Mouse (Mus musculus) stomach, postnatal 0 days (tissue): ENCODE measurements at regions not wholly inside any gene's neighbourhood (a gene's known extent, or its start where the extent isn't known, plus 50 kb on each side); places are given as distances from the start of the nearest gene placed in this dataset.

Experiments
- ATAC-seq: fragments of 200-750 bp; cut with Nextera tagmentation; 2 replicates; pipeline ENCODE4 v1.8.0; 2017; ENCODE audit not compliant: low FRiP score, low TSS enrichment
- DNase-seq: peaks from one replicate; pipeline ENCODE4 v3.0.0-alpha.2; 2016; ENCODE audit warnings: low spot score
- H3K27ac ChIP-seq: fragments of 300-500 bp; sonication (generic); replicated peaks from 2 replicates; pipeline ENCODE4 v1.5.1; 2014; ENCODE audit warnings: mild to moderate bottlenecking, control low read depth
- H3K27me3 ChIP-seq: fragments of 300-500 bp; sonication (generic); 2 replicates; pipeline ENCODE4 v1.6.1; 2014; ENCODE audit warnings: low read length; ENCODE audit not compliant: control insufficient read depth, insufficient read depth
- H3K36me3 ChIP-seq: fragments of 300-500 bp; sonication (generic); 2 replicates; pipeline ENCODE4 v1.6.1; 2014; ENCODE audit warnings: low read length, mixed read lengths; ENCODE audit not compliant: control insufficient read depth, insufficient read depth
- H3K4me1 ChIP-seq: fragments of 300-500 bp; sonication (generic); replicated peaks from 2 replicates; pipeline ENCODE4 v1.6.1; 2014; ENCODE audit warnings: antibody characterized with exemption; ENCODE audit not compliant: control insufficient read depth, insufficient read depth
- H3K4me2 ChIP-seq: fragments of 300-500 bp; sonication (generic); replicated peaks from 2 replicates; pipeline ENCODE4 v1.6.1; 2014; ENCODE audit warnings: low read depth, mild to moderate bottlenecking, control low read depth, moderate library complexity
- H3K4me3 ChIP-seq: fragments of 300-500 bp; sonication (generic); 2 replicates; pipeline ENCODE4 v1.5.1; 2014; ENCODE audit warnings: low read depth, low read length, control low read depth
- H3K9ac ChIP-seq: fragments of 300-500 bp; sonication (generic); 2 replicates; pipeline ENCODE4 v1.6.1; 2014; ENCODE audit warnings: mild to moderate bottlenecking, low read length, control low read depth, mixed read lengths
- H3K9me3 ChIP-seq: fragments of 300-500 bp; sonication (generic); 2 replicates; pipeline ENCODE4 v1.6.1; 2016; ENCODE audit warnings: low read length; ENCODE audit not compliant: control insufficient read depth
- CTCF ChIP-seq: IDR thresholded peaks from 2 replicates; pipeline ENCODE4 v1.5.1; 2016; ENCODE audit warnings: antibody characterized with exemption, low read depth, mild to moderate bottlenecking, moderate library complexity
- EP300 ChIP-seq: optimal IDR thresholded peaks from 2 replicates; pipeline ENCODE3; 2016; ENCODE audit warnings: antibody characterized with exemption
- WGBS: fragments of 180-500 bp; shearing (Covaris S2); extraction: QIAGEN DNeasy Blood & Tissue Kit; methylation state at CpG from one replicate; pipeline ENCODE4 v1.1.7; 2014; 5-methylcytosine and 5-hydroxymethylcytosine counted together

DNA sequence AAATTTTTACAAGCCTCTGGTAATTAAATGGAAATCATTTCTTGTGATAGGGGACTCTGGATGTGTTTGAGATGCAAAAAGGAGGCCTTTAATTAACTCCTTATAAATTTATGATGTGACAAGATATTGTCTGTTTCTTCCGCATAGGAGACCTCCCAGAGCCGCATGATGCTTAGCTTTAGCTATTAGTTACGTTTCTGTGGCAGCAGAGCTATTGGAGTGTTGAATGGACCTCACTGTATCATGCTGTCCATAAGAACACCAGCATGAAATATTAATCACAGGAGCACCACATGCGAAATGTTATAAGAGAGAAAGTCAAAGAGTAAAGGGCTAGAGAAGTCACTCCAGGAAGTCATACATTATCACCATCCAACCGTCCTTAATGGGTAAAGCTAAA is 495.3 kb upstream of the Robo1 start:
- WGBS: 68% methylated on average over 5 of the region's 5 CpGs
- Histone ChIP-seq H3K36me3 (no peaks in the 10 kb centered on the region), H3K4me3 (no peak overlapping the region), H3K27ac (no peak overlapping the region), H3K27me3 (no peaks in the 10 kb centered on the region), H3K9ac (no peak overlapping the region), H3K4me2 (no peak overlapping the region), H3K9me3 (no peaks in the 10 kb centered on the region), H3K4me1 (no peaks in the 10 kb centered on the region)
- ATAC-seq: no peak
- no peak for TF ChIP-seq EP300
- TF ChIP-seq CTCF: no peak
- DNase-seq: no peak

DNA sequence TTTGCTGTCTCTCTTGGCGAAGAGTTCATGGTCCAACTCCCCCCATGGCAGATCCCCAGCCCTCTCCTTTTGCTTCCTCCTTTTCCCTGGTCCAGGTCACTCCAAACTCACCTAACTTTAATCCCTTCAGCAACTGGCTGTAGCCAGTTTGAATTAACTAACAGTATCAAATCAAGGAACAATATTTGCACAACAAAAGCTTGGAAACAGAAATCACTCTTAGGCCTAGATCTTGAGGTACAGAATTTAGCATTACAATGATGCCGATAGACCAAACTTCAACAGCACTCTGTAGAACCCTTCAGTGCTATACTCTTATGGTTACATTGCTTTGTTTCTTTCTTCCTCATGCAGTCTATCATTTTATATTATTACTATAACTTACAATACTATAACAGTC is 472.8 kb upstream of the Robo1 start:
- DNase-seq: no peak
- WGBS: 76% methylated on average over 2 of the region's 2 CpGs
- no peak for ATAC-seq
- no peak for TF ChIP-seq CTCF
- no peak for TF ChIP-seq EP300
- Histone ChIP-seq H3K4me3 (no peak overlapping the region), H3K9ac (no peak overlapping the region), H3K36me3 (no peaks in the 10 kb centered on the region), H3K27ac (no peak overlapping the region), H3K27me3 (no peaks in the 10 kb centered on the region), H3K4me2 (no peak overlapping the region), H3K9me3 (no peaks in the 10 kb centered on the region), H3K4me1 (no peaks in the 10 kb centered on the region)

DNA sequence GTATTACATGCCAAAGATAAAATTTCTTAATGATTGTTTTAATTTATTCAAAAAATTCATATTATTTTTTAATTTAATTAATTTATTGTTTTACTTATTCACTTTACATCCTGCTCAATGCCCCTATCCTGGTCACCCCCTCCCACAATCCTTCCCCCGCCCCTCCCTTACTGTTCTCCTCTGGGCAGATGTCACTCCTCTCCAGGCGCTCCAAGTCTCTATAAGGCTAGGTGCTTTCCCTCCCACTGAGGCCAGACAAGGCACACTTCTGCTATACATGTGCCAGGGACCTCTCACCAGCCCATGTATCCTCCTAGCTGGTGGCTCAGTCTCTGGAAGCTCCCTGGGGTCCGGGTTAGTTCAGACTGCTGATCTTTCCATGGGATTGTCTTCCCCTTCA is 458.0 kb upstream of the Robo1 start:
- Histone ChIP-seq H3K4me3 (no peak overlapping the region), H3K4me1 (no peaks in the 10 kb centered on the region), H3K9ac (no peak overlapping the region), H3K4me2 (no peak overlapping the region), H3K27me3 (no peaks in the 10 kb centered on the region), H3K9me3 (no peaks in the 10 kb centered on the region), H3K36me3 (no peaks in the 10 kb centered on the region), H3K27ac (no peak overlapping the region)
- TF ChIP-seq EP300 (no peak), CTCF (no peak)
- DNase-seq (no peak), ATAC-seq (no peak)
- 78% methylated on average over 3 of the region's 3 CpGs for WGBS

DNA sequence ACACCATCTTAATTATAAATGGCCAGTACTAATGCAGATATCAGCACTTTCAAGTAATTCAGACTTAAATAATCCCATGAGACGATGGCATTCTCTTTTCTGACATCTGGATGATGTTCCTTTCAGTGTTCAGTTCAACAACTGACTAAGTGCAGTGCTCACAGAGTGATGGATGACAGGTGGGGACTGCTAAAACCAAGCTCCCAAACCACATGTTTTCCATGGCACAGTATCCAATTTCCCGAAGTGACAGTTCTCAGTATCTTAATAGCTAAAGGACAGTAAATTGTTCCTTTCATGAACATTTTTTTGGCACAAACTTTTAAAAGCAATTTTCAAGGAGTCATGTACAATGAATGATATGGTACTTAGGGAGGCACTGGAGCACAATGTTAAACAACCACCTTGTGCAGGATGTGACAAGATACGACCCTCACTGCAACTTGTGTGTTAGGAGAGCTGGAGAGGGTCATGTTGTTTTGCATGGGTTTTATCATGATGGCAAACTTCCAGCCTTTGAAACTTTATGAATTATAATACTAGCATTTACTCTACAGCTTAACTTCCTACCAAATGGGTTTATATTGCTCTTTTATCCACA is 456.4 kb upstream of the Robo1 start:
- Histone ChIP-seq H3K4me2 (no peak overlapping the region), H3K4me3 (no peak overlapping the region), H3K27me3 (no peaks in the 10 kb centered on the region), H3K4me1 (no peaks in the 10 kb centered on the region), H3K36me3 (no peaks in the 10 kb centered on the region), H3K9me3 (no peaks in the 10 kb centered on the region), H3K27ac (no peak overlapping the region), H3K9ac (no peak overlapping the region)
- 47% methylated on average over 3 of the region's 3 CpGs for WGBS
- ATAC-seq: no peak
- TF ChIP-seq CTCF (no peak), EP300 (no peak)
- no peak for DNase-seq

DNA sequence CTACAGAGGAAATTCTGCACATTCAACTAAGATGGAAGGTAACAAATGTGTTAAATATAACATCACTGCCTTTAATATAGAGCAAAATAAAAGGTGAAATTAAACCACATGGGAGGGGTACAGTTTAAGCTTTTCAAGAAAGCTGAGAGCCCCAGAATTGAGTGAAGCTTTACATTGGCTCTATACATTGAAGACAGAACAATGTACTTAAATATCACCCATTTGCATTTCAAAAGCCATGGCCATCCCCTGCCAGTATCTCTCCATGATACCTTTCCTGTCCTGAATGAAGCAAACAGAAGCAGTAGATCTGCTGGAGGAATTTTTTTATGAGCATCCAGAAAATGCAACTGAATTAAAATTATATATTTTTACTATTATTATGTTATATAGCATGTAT is 450.2 kb upstream of the Robo1 start:
- no peak for ATAC-seq
- DNase-seq: no peak
- Histone ChIP-seq H3K4me2 (no peak overlapping the region), H3K4me3 (no peak overlapping the region), H3K9me3 (no peaks in the 10 kb centered on the region), H3K4me1 (no peaks in the 10 kb centered on the region), H3K36me3 (no peaks in the 10 kb centered on the region), H3K9ac (no peak overlapping the region), H3K27ac (no peak overlapping the region), H3K27me3 (no peaks in the 10 kb centered on the region)
- no peak for TF ChIP-seq EP300

DNA sequence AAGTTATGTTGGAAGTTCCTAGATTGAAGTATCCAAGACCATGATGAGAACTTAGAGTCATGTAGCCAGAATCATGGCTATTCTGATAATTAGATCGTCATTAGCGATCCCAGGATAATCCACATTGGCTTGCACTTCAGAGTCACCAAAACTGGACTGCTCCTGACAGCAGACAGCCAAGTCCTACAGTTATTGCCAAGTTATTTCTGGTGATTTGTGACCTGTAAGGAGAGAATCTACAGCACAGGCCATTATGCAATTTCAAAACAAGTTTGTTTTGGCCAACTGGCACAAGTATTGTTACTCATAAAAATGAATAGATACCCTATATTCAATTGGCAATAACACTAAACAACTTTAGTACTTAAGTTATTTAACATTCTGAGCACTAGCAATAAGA is 447.9 kb upstream of the Robo1 start:
- Histone ChIP-seq H3K4me1 (no peaks in the 10 kb centered on the region), H3K4me3 (no peak overlapping the region), H3K27me3 (no peaks in the 10 kb centered on the region), H3K27ac (no peak overlapping the region), H3K9me3 (no peaks in the 10 kb centered on the region), H3K4me2 (no peak overlapping the region), H3K36me3 (no peaks in the 10 kb centered on the region), H3K9ac (no peak overlapping the region)
- TF ChIP-seq EP300 (no peak), CTCF (no peak)
- DNase-seq (no peak), ATAC-seq (no peak)
- 71% methylated on average over 2 of the region's 2 CpGs for WGBS
